Mouse (Mus musculus) erythroid progenitor cell, adult 5-6 weeks (primary cell): ENCODE data around the gene Skp2. TPM values are rescaled to one million over a fixed set of nuclear protein-coding genes. Genes with fewer than 3 reads are reported as not detected.

Source experiments
- ATAC-seq: replicated peaks from 2 replicates; pipeline ENCODE4 v1.8.0; 2016; ENCODE audit warnings: moderate number of reproducible peaks, mild to moderate bottlenecking, moderate TSS enrichment, inconsistent platforms; ENCODE audit not compliant: poor library complexity, low FRiP score, severe bottlenecking
- total RNA-seq, 2 experiments: library from RNA; stranded (forward) in 1 of 2; stranded (reverse) in 1 of 2; fragments of 150-400 nt in 1 of 2; fragments of 186-747, 209-891 nt in 1 of 2; gene quantifications; 2 replicates each; pipeline versions ENCODE4 v1.2.3 to v1.2.4; 2015 to 2017; ENCODE audit warnings: low replicate concordance in 2 of 2

The Skp2 gene
- total RNA-seq, 2 experiments from 2014 or later: 23.9 to 40.7 TPM

GRCm38 (mm10) chr15:9118852-9119251 lies 36.4 kb downstream of the Skp2 start:
- ATAC-seq: no peak

- ATAC-seq: no peak
Measured at GRCm38 (mm10) chr15:9114599-9114998, 40.6 kb downstream of the Skp2 start.

- ATAC-seq: no peak
Measured at GRCm38 (mm10) chr15:9114131-9114530, 41.1 kb downstream of the Skp2 start.

GRCm38 (mm10) chr15:9113556-9113955 lies 41.7 kb downstream of the Skp2 start:
- ATAC-seq: no peak

- ATAC-seq: no peak
Measured at GRCm38 (mm10) chr15:9111648-9112047, 43.6 kb downstream of the Skp2 start.

GRCm38 (mm10) chr15:9110526-9111347 lies 44.5 kb downstream of the Skp2 start:
- no peak for ATAC-seq

GRCm38 (mm10) chr15:9106303-9107074 lies 48.7 kb downstream of the Skp2 start:
- no peak for ATAC-seq

- no peak for ATAC-seq
Measured at GRCm38 (mm10) chr15:9100446-9101077, 54.7 kb downstream of the Skp2 start.

GRCm38 (mm10) chr15:9096865-9097264 lies 58.4 kb downstream of the Skp2 start:
- no peak for ATAC-seq

- peak; percentile 76 for ATAC-seq
Measured at GRCm38 (mm10) chr15:9094366-9094750, 60.9 kb downstream of the Skp2 start.

GRCm38 (mm10) chr15:9093598-9094365 lies 61.4 kb downstream of the Skp2 start:
- ATAC-seq: no peak

GRCm38 (mm10) chr15:9090662-9091061 lies 64.6 kb downstream of the Skp2 start:
- no peak for ATAC-seq

GRCm38 (mm10) chr15:9089136-9089720 lies 66.0 kb downstream of the Skp2 start:
- no peak for ATAC-seq

- ATAC-seq: no peak
Measured at GRCm38 (mm10) chr15:9088683-9089072, 66.5 kb downstream of the Skp2 start.

- no peak for ATAC-seq
Measured at GRCm38 (mm10) chr15:9087895-9088682, 67.1 kb downstream of the Skp2 start.

GRCm38 (mm10) chr15:9087421-9087820 lies 67.8 kb downstream of the Skp2 start:
- no peak for ATAC-seq

GRCm38 (mm10) chr15:9086813-9087212 lies 68.4 kb downstream of the Skp2 start:
- ATAC-seq: peak; percentile 86

GRCm38 (mm10) chr15:9082753-9083152 lies 72.5 kb downstream of the Skp2 start:
- no peak for ATAC-seq

- ATAC-seq: no peak
Measured at GRCm38 (mm10) chr15:9081294-9081693, 73.9 kb downstream of the Skp2 start.
